Mouse (Mus musculus): ENCODE measurements at regions not wholly inside any gene's neighbourhood (a gene's known extent, or its start where the extent isn't known, plus 50 kb on each side); places are given as distances from the start of the nearest gene placed in this dataset.

DNA sequence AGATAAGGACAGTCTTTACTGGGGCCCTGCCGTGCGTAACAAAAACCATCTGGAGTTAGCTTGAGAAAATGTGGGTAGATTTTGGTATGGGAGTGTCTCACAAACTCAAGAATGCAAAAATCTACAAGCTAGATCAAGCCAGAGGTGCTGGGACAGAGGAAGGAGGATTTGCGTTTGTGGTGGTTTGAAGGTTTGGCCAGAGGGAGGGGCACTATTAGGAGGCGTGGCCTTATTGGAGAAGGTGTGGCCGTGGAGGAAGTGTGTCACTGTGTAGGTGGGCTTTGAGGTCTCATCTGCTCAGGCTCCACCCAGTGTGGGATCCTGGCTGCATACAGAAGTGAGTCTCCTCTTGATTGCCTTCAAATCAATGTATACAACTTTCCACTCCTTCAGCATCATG is 169.6 kb upstream of the Foxn2 start:
- TF ChIP-seq SRF (IDR thresholded peaks at IDR 0.05; ENCODE audit: control insufficient read depth, insufficient read length, low read depth) (no peak), MAX (IDR thresholded peaks at IDR 0.05; ENCODE audit: low read depth) (no peak), POLR2AphosphoS2 (IDR thresholded peaks at IDR 0.05; ENCODE audit: insufficient read length, low read depth) (no peak), POLR2A (IDR thresholded peaks at IDR 0.05; ENCODE audit: insufficient read length, low read depth) (no peak), MYOG (IDR thresholded peaks at IDR 0.05; ENCODE audit: control insufficient read depth in 1 of 3, insufficient read depth in 1 of 3, insufficient read length in 2 of 3, low read depth in 2 of 3) (no peak), E2F4 (IDR thresholded peaks at IDR 0.05; ENCODE audit: insufficient read depth) (no peak), MYOD1 (IDR thresholded peaks at IDR 0.05; ENCODE audit: control insufficient read depth in 1 of 3, insufficient read length in 2 of 3, low read depth in 2 of 3) (no peak), TCF12 (IDR thresholded peaks at IDR 0.05; ENCODE audit: insufficient read depth, poor library complexity, severe bottlenecking) (no peak)

All from myocyte (in vitro differentiated cells).